Mouse (Mus musculus) lung, adult 2 months (tissue): Measurements from ENCODE around the gene Xk. TPM values are rescaled to one million over a fixed set of nuclear protein-coding genes. Genes with fewer than 3 reads are reported as not detected.
"Not testable (repeated sequence)": the region's sequence is repeated elsewhere in the genome, so short reads cannot be mapped to it uniquely, and the experiment has no call there.

Experiments
- DNase-seq: peaks from one replicate; pipeline ENCODE4 v3.0.0; 2022
- H3K4me1 ChIP-seq: fragments of 200-500 bp; 2 replicates; pipeline ENCODE4 v1.6.1; 2011; ENCODE audit warnings: low read length; ENCODE audit not compliant: control insufficient read depth, insufficient read depth
- H3K4me3 ChIP-seq: fragments of 200-500 bp; replicated peaks from 2 replicates; pipeline ENCODE3; 2011; ENCODE audit warnings: low read depth, mild to moderate bottlenecking, control low read depth, low read length; ENCODE audit errors: extremely low read depth
- CTCF ChIP-seq: fragments of 200-500 bp; IDR thresholded peaks from 2 replicates; pipeline ENCODE4 v1.5.1; 2011; ENCODE audit warnings: mild to moderate bottlenecking, low read length, control low read depth; ENCODE audit not compliant: insufficient read depth
- POLR2A ChIP-seq: fragments of 200-500 bp; IDR thresholded peaks from 2 replicates; pipeline ENCODE4 v1.6.1; 2011; ENCODE audit warnings: low read depth, mild to moderate bottlenecking, control low read depth, low read length, borderline replicate concordance; ENCODE audit errors: extremely low read depth
- WGBS: fragments of 180-500 bp; shearing (Covaris S2); methylation state at CpG from one replicate; pipeline ENCODE4 v1.1.7; 2018; 5-methylcytosine and 5-hydroxymethylcytosine counted together
- polyA plus RNA-seq: library from polyadenylated mRNA; depleted of rRNA; stranded (reverse); fragments of >200 nt; gene quantifications from 2 replicates; pipeline ENCODE4 v1.2.3, GENCODE M21; 2012

Gene Xk
- polyA plus RNA-seq, 1 experiment: 0.90 TPM

GRCm38 (mm10) chrX:9257831-9258230 is 14.7 kb upstream of the Xk start:
- H3K4me1 ChIP-seq: no peaks in the 10 kb centered on the region
- TF ChIP-seq CTCF (no peak), POLR2A (no peak)
- WGBS: 86% methylated on average over 7 of the region's 7 CpGs

GRCm38 (mm10) chrX:9259267-9259666 is 13.3 kb upstream of the Xk start:
- no peak overlapping the region for H3K4me3 ChIP-seq
- TF ChIP-seq POLR2A: no peak
- no peak for TF ChIP-seq CTCF

More at GRCm38 (mm10) chrX:9257831-9258230, 14.7 kb upstream of the Xk start:
- no peak for DNase-seq
- no peak overlapping the region for H3K4me3 ChIP-seq

GRCm38 (mm10) chrX:9271112-9271511 is 1.4 kb upstream of the Xk start:
- H3K4me3 ChIP-seq: no peak overlapping the region
- no peaks in the 10 kb centered on the region for H3K4me1 ChIP-seq
- no peak for DNase-seq
- WGBS: 57% methylated on average over 3 of the region's 3 CpGs
- TF ChIP-seq POLR2A (no peak), CTCF (no peak)

More at GRCm38 (mm10) chrX:9259267-9259666, 13.3 kb upstream of the Xk start:
- WGBS: 65% methylated on average over 1 of the region's 1 CpGs
- H3K4me1 ChIP-seq: no peaks in the 10 kb centered on the region
- DNase-seq: no peak

GRCm38 (mm10) chrX:9271947-9272459 is 553 bp upstream of the Xk start:
- TF ChIP-seq POLR2A: no peak
- no peak for TF ChIP-seq CTCF
- H3K4me3 ChIP-seq: peak overlapping the region; percentile 67
- H3K4me1 ChIP-seq: no peaks in the 10 kb centered on the region
- no peak for DNase-seq
- 33% methylated on average over 8 of the region's 8 CpGs for WGBS

GRCm38 (mm10) chrX:9273377-9274002 is 934 bp downstream of the Xk start:
- WGBS: 52% methylated on average over 12 of the region's 12 CpGs
- peak overlapping the region; percentile 67 for H3K4me3 ChIP-seq
- no peaks in the 10 kb centered on the region for H3K4me1 ChIP-seq
- no peak for DNase-seq
- TF ChIP-seq POLR2A (no peak), CTCF (no peak)

- TF ChIP-seq POLR2A (no peak), CTCF (no peak)
- no peak for DNase-seq
- Histone ChIP-seq H3K4me3 (no peak overlapping the region), H3K4me1 (no peaks in the 10 kb centered on the region)
- 73% methylated on average over 8 of the region's 8 CpGs for WGBS
Observed at GRCm38 (mm10) chrX:9274321-9274720, 1.8 kb downstream of the Xk start.

- no CpG with 5 or more reads among the region's 1 CpGs for WGBS
Observed at GRCm38 (mm10) chrX:9283464-9283863, 10.9 kb downstream of the Xk start, which contains the start of gene H2al1m. H2al1m (plus strand) TSS chrX:9283764.

GRCm38 (mm10) chrX:9293140-9293829 is 20.7 kb downstream of the Xk start:
- not testable (repeated sequence) for H3K4me3 ChIP-seq, DNase-seq, H3K4me1 ChIP-seq
- WGBS: 83% methylated on average over 4 of the region's 4 CpGs

More at GRCm38 (mm10) chrX:9283464-9283863, 10.9 kb downstream of the Xk start, which contains the start of gene H2al1m:
- not testable (repeated sequence) for DNase-seq, H3K4me3 ChIP-seq, H3K4me1 ChIP-seq

GRCm38 (mm10) chrX:9298413-9298864 is 25.9 kb downstream of the Xk start:
- no peak overlapping the region for H3K4me3 ChIP-seq
- DNase-seq: no peak
- WGBS: 88% methylated on average over 5 of the region's 5 CpGs
- no peaks in the 10 kb centered on the region for H3K4me1 ChIP-seq
- TF ChIP-seq POLR2A: no peak
- TF ChIP-seq CTCF: no peak

GRCm38 (mm10) chrX:9302791-9303190 is 30.2 kb downstream of the Xk start:
- Histone ChIP-seq H3K4me3 (no peak overlapping the region), H3K4me1 (no peaks in the 10 kb centered on the region)
- TF ChIP-seq POLR2A: no peak
- no peak for TF ChIP-seq CTCF
- WGBS: 71% methylated on average over 5 of the region's 5 CpGs
- DNase-seq: no peak
